Mouse (Mus musculus): Measurements from ENCODE around the gene Usp20. TPM values are rescaled to one million over a fixed set of nuclear protein-coding genes. Genes with fewer than 3 reads are reported as not detected.
A peak's percentile ranks its signal among the peaks of the same experiment; 100 is the strongest.
"Not testable (repeated sequence)": the region's sequence is repeated elsewhere in the genome, so short reads cannot be mapped to it uniquely, and the experiment has no call there.

Usp20 gene
- total RNA-seq (2022) = 10 to 100 TPM; 53.8 to 62.3 (median 59.7) TPM

- peak; percentile 98 for DNase-seq (ENCODE audit: low spot score)
Observed at GRCm38 (mm10) chr2:30981790-30982513, at the start of gene Usp20, which contains the start of gene BC005624. Usp20 (plus strand) TSS chr2:30982279. BC005624 (minus strand) TSS chr2:30982201.

GRCm38 (mm10) chr2:30933032-30933431, 49.0 kb upstream of the Usp20 start:
- DNase-seq (ENCODE audit: low spot score) = no peak

GRCm38 (mm10) chr2:30933917-30934450, 48.1 kb upstream of the Usp20 start:
- DNase-seq (ENCODE audit: low spot score) = peak; percentile 80

- DNase-seq (ENCODE audit: low spot score) = no peak
Observed at GRCm38 (mm10) chr2:30936808-30937207, 45.3 kb upstream of the Usp20 start.

GRCm38 (mm10) chr2:30937731-30938130, 44.3 kb upstream of the Usp20 start:
- no peak for DNase-seq (ENCODE audit: low spot score)

GRCm38 (mm10) chr2:30938574-30938991, 43.5 kb upstream of the Usp20 start:
- DNase-seq (ENCODE audit: low spot score) = no peak

- no peak for DNase-seq (ENCODE audit: low spot score)
Observed at GRCm38 (mm10) chr2:30941586-30941985, 40.5 kb upstream of the Usp20 start.

- DNase-seq (ENCODE audit: low spot score) = not testable (repeated sequence)
Observed at GRCm38 (mm10) chr2:30942116-30942515, 40.0 kb upstream of the Usp20 start.

GRCm38 (mm10) chr2:30942603-30943011, 39.5 kb upstream of the Usp20 start:
- DNase-seq (ENCODE audit: low spot score) = peak; percentile 55

- DNase-seq (ENCODE audit: low spot score) = no peak
Observed at GRCm38 (mm10) chr2:30952457-30952823, 29.6 kb upstream of the Usp20 start.

- DNase-seq (ENCODE audit: low spot score) = peak; percentile 88
Observed at GRCm38 (mm10) chr2:30952824-30953490, 29.1 kb upstream of the Usp20 start, which contains the start of gene Tor1b. Tor1b (plus strand) TSS chr2:30952959.

GRCm38 (mm10) chr2:30954797-30955196, 27.3 kb upstream of the Usp20 start:
- DNase-seq (ENCODE audit: low spot score) = no peak

GRCm38 (mm10) chr2:30957511-30957910, 24.6 kb upstream of the Usp20 start:
- no peak for DNase-seq (ENCODE audit: low spot score)

GRCm38 (mm10) chr2:30958726-30959125, 23.4 kb upstream of the Usp20 start:
- no peak for DNase-seq (ENCODE audit: low spot score)

- no peak for DNase-seq (ENCODE audit: low spot score)
Observed at GRCm38 (mm10) chr2:30959856-30960255, 22.2 kb upstream of the Usp20 start.

GRCm38 (mm10) chr2:30962570-30963254, 19.4 kb upstream of the Usp20 start:
- no peak for DNase-seq (ENCODE audit: low spot score)

GRCm38 (mm10) chr2:30965627-30966026, 16.5 kb upstream of the Usp20 start:
- DNase-seq (ENCODE audit: low spot score) = no peak

GRCm38 (mm10) chr2:30966826-30967225, 15.3 kb upstream of the Usp20 start:
- no peak for DNase-seq (ENCODE audit: low spot score)

- DNase-seq (ENCODE audit: low spot score) = peak; percentile 90
Observed at GRCm38 (mm10) chr2:30967352-30968327, 14.4 kb upstream of the Usp20 start, which contains the start of gene Tor1a. Tor1a (minus strand) TSS chr2:30967933.

GRCm38 (mm10) chr2:30983024-30983423, 945 bp downstream of the Usp20 start:
- no peak for DNase-seq (ENCODE audit: low spot score)
